Mouse (Mus musculus) kidney, adult 11 months (tissue): ENCODE results near the gene Ipo7.
"Not testable (repeated sequence)": the region's sequence is repeated elsewhere in the genome, so short reads cannot be mapped to it uniquely, and the experiment has no call there.

ENCODE experiments used
- DNase-seq: peaks from one replicate; pipeline ENCODE4 v3.0.0; 2022

Gene Ipo7

DNA sequence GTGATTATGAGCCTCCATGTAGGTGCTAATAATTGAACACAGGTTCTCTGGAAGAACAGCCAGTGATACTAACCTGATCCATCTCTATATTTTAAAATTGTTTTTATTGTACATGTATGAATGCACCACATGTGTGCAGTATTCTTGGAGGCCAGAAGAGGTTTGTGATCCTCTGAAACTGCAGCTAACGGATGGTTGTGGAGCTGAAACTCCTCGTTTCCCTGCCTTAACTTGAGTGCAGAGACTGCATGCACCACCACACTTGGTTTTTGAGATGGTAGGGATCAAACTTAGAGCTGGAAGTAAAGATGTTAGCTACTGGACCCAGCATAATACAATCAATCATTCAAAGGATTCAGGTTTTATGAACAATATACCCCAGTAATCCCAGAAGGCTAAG lies 8.5 kb downstream of the Ipo7 start:
- DNase-seq = no peak

DNA sequence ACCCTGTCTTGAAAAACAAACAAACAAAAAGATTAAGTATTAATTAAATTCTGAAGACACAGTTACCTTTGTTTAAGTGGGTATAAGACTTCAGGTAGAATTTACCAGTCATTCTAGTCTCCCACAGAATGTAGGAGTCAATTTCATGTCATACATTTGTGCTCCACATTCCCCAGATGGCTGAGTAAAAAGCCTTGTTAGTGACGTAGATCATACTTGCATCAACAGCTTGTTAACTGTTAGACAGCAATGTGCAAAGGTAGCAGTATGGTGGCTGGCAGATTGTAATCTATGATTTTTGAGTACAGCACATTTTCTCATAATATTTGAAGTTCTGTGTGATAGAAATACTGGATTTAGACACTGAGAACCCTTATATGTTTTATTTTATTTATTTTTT lies 10.8 kb downstream of the Ipo7 start:
- DNase-seq = no peak

DNA sequence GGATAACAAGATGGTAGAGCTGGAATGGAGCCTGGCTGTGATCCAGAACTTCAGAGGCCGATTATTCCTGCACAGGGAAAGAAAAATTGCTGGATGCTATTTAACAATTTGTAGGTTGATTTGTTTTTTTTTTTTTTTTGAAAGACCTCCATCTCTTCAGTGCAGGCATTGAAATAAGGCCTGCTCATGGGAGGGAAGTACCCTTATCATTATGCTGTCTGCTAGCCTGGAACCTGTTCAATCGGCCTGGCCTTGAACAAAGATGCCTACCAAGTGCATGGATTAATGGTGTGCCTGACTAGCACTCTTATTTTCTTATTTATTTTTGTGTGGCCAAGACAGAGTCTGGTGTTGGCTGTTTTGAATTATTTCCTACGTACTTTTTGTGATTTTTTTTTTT lies 12.3 kb downstream of the Ipo7 start:
- no peak for DNase-seq

DNA sequence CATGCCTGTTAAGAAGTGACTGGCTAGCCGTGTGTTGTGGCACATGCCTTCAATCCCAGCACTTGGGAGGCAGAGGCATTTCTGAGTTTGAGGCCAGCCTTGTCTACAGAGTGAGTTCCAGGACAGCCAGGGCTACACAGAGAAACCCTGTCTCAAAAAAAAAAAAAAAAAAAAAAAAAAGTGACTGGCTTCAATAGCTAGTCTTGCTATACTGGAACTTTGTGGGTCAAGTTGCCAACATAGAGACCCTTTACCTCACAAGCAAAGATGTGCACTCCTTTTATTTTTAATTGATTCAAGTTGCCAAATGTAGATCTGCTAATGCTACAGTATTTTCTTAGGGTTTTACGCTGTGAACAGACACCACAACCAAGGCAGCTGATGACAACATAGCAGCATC lies 39.6 kb downstream of the Ipo7 start:
- not testable (repeated sequence) for DNase-seq

DNA sequence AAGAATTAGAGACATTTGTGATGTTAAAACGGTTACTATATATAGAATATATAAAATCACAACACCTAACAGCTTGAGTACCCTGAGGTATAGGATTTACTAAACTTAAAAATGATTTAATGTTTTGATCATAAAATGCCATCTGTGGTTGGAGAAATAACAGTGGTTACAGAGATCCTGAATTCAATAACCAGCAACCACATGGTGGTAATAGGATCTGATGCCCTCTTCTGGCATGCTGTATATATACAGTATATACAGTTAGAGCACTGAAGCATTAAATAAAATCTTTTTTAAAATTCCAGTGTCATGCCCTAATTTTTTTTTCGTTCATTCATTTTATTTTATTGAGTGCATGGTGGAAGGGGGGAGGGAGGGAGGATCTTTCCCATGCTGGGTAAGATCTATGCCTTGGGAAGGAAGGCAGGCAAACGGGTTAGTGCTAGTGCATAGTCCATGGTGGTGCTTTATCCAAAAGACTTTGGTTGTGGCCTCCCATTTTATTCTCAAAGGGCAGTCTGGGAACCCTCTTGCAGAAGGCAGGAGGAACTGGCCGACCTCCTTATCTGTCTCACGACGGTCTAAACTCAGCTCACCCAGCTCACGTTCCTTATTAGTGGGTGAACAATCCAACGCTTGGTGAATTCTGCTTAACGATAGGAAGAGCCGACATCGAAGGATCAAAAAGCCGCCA lies 41.2 kb downstream of the Ipo7 start:
- no peak for DNase-seq

DNA sequence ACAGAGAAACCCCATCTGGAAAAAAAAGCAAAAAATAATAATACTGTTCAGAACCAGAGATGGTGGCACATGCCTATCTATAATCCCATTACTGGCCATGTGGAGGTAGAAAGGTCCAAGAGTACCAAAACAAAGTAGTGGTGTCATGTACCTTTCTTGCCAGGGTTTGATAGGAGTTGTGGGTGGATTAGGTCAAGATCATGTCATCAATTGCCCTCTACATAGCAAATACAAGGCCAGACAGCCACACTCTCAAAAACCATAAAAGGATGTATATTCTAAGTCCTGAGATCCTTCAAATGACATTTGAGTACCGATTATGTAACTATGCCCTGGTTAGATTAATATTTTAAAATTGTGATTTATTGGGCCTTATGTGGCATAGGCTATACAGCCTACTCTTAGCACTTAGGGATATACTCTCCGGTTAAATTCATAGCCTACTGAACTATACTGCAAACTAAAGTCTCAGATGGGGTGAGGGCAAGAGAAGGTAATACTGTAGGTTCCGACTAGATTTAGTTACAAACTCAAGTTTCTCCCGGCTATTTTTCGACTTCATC lies 42.1 kb downstream of the Ipo7 start:
- no peak for DNase-seq

DNA sequence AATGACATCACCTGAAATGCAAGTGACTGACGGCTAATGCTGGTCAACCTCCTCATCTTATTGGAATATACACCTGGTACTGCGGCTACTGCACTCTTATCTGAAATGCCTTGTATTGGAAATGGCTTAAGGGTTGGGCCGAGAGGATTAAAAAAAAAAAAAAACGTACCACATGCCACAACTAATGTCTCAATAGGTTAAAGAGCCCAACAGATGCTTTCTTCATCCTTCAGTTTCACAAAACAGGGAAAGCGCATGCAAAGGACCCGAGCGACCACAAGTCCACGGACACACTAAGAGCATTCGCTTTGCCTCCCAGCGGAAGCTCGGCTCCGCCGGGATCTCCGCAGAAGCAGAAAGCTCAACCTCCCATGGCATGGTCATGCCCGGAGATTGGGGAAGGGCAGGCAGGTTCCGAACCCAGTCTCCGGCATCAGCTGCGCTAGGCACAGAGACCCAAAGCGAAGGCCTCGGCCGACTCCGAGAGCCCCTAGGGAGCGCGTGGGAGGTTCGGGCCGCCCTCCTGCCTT lies 42.7 kb downstream of the Ipo7 start:
- DNase-seq = no peak

DNA sequence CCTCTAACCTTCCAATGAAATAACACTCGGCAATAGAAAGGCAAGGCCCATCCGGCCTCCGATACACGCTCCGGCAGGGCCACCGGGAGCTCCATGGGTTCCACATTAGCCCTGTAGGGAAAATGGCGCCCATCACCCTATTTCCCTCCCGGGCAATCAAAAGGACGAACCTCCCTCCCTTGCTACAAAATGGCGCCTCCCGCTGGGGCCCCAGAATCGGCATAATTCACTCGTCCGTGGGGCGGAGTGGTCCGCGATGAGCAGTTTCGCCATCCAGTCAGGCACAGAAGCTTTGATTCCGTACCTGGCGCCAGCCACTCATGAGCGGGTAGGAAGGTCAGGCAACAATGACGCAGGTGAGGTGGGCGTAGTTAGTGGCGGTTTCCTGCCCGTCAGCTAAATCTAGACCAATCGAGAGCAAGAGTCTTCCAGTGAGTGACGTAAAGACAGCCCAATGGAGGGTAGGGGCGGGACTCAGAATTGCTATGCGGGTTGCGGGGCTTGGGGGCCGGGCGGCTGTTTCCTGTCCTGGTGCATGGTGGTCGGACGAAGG lies 43.2 kb downstream of the Ipo7 start, which contains the start of gene Zfp143:
TSS of gene Zfp143 (plus strand) at position 19 of the 553 bp plus-strand sequence.
- DNase-seq = peak; percentile 100

DNA sequence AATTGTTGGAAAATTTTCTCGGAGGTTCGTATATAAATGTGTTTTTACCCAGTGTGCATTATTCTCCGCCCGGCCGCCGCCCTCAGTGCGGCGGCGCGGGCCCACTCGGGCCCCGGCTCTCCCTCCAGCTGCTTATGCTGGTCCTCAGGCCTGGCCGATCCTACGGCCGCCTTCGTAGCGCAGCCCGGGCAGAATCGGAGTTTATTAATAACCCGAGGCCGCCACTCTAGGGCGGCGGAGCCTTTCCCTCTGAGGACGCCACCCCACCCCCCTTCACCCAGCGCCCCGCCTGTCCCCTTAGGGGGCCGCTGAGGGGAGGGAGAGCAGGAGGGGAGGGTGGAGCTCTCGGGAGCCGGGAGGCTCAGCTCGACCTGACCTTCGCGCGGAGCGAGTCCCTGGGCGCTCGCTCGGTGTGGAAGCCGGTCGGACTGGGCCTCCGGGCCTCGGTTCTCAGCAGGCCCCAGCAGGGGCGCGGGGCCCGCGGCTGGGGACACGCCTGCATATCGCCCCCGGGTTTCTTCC lies 43.7 kb downstream of the Ipo7 start:
- peak; percentile 93 for DNase-seq

DNA sequence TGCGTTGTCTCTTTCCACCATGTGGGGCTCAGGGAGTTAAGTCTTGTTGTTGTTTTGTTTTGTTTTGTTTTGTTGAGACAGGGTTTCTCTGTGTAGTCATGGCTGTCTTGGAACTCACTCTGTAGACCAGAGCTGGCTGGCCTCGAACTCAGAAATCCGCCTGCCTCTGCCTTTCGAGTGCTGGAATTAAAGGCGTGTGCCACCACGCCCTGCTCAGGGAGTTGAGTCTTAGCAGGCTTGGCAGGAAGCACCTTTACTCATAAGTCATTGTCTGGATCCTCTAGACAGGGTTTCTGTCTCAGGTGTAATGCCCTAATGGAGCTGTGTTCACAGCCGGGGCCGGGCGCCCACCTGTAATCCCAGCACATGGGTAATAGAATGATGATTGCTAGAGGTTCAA lies 45.7 kb downstream of the Ipo7 start:
- DNase-seq = no peak

DNA sequence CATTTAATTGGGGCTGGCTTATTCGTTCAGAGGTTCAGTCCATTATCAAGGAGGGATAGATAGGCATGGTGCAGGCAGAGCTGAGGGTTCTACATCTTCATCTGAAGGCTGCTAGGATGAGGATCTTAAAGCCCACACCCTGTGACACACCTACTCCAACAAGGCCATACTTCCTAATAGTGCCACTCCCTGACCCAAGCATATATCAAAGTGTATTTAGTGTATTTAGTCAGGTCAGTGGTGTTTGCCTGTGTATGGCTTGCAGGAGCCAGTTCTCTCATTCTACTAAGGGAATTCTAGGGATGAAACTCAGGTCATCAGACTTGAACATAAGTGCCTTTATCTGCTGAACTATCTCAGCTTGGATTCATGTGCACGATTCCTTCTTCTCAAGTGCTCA lies 51.0 kb downstream of the Ipo7 start:
- DNase-seq = no peak

DNA sequence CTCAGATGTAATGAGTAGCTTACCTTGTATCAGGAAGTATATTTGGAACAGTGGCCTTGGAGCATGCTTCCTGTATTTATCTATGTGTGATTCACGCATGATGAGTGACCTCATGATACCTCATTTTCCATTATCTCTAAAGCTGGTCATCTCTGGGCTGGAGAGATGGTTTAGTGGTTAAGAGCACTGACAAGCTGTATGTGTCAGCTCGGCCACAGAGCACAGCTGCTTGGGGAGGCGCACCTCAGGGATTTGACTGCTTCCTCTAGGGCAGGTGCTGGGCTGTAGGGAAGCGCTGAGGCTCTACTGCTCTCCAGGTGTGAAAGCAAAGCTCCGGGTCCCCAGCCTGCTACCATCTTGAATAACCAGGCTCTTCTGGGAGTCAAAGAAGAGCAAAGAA lies 60.1 kb downstream of the Ipo7 start:
- no peak for DNase-seq

DNA sequence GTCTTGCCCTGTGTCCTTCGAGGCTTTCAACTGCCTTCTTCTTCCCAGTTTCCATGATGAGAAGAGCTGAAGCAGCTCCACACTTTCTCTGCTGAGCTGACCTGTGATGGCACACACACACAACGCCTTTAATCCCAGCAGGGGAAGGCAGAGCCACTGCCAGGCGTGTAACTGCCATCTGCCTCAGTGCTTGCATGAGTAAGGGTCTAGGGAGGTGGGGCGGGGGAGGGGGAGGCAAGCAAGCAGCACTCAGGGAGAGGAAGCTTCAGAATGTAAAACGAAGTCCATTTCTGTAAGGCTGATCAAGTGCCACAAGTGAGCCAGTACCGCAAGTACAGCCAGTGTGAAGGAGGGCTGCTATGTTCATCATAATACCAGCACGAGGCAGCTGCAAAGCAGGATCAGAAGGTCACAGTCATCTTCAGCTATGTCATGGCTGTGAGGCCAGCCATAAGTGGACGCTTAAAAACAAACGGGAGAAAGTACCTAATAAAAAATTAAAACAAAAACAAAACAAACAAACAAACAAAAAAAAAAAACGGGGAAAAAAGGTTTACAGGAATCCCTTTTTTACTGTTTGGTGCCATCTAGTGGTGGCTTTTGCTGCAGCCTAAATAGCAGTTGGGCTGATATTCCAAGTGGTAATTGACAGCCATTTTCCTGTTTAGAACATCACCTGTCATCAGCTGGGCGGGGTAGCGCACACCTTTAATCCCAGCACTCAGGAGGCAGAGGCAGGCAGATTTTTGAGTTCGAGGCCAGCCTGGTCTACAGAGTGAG lies 65.5 kb downstream of the Ipo7 start:
- DNase-seq = no peak

DNA sequence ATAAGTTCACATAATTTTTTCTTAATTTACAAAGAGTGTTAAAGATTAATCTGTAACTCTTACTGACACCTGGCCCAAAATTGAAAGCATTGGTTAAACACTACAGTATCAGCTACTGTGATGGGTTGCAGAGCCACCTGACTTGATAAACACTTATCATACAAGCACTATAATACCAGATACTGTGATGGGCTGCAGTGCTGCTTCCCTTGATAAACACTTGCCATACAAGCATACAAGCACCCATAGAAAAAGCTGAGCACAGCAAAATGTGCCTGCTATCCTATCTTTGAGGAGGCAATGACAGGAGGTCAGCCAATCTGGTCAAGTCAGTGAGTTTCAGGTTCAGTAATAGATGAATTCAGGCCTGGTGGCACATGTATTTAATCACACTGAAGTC lies 67.1 kb downstream of the Ipo7 start:
- no peak for DNase-seq

DNA sequence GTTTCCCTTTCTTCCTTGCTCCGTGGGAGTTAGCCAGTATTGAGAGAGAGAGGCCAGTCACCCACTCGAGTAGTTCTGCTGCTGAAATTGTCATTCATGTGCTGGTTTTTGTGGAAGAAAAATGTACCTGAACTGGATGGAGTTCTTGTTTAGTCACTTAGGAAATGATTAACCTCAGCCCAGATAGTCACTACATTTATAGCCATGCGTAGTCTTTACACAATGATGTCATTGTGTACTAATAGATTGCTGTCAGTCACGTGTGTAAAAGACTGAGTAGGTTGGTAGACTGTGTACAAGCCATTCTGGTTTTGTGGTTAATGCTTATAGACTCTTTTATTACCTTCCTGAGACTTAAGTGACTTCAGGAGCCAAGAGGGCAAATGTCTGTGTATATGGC lies 69.8 kb downstream of the Ipo7 start:
- DNase-seq = no peak

DNA sequence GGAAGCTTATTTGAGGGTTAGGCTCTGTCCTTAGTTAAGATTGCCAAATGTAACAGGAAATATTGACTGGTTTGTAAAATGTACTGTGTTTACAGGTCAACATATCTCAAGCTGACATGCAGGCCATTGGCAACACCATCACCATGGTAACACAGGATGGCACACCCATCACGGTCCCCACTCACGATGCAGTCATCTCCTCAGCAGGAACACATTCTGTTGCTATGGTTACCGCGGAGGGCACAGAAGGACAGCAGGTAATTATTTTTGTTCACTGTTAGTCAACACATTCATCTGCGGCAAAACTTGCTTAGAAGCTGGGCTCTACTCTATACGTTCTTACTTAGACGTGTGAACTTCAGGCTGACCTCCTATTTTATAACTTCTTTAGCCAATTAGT lies 73.6 kb downstream of the Ipo7 start:
- DNase-seq = no peak

DNA sequence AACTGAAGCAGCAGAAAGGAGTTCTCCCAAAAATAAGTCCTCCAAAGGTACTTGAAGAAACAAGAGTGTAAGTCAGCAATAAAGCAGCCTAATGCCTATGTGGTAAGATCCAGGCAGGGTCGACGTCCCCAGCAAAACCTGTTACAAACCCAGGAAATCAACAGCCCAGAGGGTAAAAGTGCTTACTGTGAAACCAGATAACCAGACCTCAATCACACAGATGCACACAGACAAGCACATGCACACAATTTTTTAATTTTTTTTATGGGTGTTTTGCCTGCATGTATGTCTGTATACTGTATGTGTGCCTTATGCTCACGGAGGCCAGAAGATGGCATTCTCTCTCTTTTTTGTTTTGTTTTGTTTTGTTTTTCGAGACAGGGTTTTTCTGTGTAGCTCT lies 78.3 kb downstream of the Ipo7 start:
- no peak for DNase-seq

DNA sequence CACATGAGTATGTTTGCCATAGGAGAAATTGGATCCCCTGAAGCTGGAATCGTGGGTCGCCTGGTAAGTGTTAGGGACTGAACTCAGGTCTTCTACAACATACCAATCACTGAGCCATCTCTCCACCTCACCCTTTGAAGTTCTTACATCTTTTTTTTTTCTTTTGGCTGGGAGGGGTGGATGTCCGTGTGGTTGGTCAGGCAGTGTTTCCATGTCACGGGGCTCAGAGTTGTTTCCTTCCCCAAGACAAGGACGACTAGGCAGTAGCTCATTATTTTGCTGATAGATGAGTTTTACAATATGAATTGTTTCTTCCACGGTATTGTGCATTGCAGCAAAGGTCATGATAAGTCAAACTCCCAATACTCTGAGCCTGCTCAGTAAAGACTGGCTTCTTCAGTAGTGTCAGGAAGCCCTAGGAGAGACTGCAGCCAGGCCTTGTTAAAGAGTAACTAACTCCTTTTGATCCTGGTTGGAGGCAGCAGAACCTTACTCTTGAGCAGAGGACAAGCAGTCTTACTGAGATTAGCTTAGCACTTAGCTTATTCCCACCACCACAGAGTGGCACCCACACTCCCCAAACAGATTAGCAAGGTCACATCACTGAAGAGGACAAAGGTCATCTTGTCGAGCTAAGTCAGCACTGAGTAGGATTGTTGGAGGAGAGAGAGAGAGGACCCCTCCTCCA lies 79.2 kb downstream of the Ipo7 start:
- peak; percentile 83 for DNase-seq

DNA sequence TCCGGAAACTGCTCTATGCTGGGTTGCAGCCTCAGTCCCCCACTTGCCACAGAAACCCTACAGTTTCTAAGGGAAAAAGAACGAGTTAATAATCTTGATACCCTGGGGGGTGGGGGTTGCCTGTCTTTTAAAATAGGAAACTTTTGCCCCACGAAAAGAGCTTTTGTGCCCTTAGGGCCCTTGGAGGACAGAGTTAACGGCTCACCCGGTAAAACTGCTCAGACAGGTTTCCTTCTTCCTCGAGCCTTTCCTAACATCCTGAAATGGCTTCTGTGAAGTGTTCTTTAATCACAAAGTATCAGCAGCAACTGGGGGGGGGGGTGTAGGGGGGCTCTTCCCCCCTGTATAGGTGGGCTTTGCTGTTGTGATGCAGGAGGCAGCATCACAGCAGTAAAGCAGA lies 82.8 kb downstream of the Ipo7 start:
- DNase-seq = no peak

DNA sequence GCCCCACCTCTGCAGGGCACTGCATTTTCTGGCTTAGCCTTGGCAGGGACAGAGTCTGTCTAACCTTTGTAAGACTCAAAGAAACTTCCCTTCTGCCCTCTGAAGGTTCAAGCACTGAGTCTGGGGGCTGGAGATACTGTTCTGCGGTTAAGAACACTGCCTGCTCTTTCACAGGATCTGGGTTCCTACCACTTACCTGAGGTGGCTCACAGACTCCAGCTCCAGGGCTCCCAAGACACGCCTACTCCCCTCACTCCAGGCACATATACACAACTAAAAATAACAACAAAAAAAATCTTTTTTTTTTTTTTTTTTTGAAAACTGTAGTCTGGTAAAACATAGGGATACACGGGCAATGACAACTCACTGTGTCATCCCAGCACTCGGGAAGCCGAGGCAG lies 83.2 kb downstream of the Ipo7 start:
- DNase-seq = no peak

DNA sequence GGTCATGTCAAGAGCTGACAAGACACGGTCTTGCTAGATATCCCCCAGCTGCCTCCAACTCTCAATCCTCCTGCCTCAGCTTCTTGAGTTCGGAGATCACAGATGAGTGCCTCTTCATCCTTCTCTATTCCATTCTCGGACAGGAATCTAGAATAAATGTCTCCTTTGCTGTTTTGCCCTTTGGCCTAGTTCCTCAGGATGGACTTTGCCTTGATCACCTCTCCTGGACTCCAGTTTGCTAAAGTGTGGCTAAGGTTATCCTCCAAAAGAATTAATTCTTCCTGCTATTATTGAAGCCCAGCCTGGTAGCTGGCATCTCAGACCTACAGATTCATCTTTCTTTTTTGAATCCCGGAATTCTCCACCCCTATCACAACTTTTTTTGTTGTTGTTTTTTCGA lies 87.0 kb downstream of the Ipo7 start:
- DNase-seq = peak; percentile 67
